Mouse (Mus musculus): Measurements from ENCODE around the gene Spon1.

DNA sequence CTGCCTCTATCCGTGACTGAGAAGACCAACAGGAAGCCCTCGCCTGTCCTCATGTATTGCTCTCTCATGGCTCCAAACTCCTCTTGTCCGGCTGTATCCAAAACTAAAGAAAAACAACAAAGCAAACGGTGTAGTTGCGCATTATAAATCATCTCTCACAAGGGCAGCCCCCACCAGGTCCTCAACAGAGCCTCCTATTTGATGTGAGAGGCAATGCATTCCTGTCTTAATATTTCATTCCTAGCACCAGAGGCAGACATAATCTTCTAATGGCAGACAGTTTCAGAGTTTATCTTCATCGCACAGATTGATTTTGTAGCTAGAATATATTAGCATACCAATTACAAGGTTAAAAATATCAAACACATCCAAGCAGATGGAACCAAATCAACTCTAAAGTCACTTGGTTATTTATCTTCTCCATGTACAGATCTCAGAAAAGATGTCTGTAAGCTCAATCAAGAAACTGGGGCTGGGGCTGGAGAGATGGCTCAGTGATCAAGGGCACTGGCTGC is 293.2 kb downstream of the Spon1 start:
- TF ChIP-seq CTCF (conservative IDR thresholded peaks at IDR 0.05; ENCODE audit: insufficient read depth, insufficient read length, low read depth, low read length) (no peak), POLR2A (IDR thresholded peaks at IDR 0.05; ENCODE audit: low read depth, low read length) (no peak)

All from kidney, adult 2 months (tissue).